Mouse (Mus musculus): Measurements from ENCODE around the gene Zcchc17. TPM values are rescaled to one million over a fixed set of nuclear protein-coding genes. Genes with fewer than 3 reads are reported as not detected.

Gene Zcchc17
- total RNA-seq (2021), result 10 to 100 TPM; 48.9 to 54.2 TPM
- polyA plus RNA-seq (2012; rRNA removed), result 57.2 and 71.3 TPM in 2 replicates
- long read RNA-seq, transcript Zcchc17-202 (8 exons, 2,113 nt), result major isoform, 55 of 71 reads
- long read RNA-seq, partial matches to known transcripts, result 5 of 71 reads
- long read RNA-seq, other reads (novel, unspliced or antisense), result 11 of 71 reads

DNA sequence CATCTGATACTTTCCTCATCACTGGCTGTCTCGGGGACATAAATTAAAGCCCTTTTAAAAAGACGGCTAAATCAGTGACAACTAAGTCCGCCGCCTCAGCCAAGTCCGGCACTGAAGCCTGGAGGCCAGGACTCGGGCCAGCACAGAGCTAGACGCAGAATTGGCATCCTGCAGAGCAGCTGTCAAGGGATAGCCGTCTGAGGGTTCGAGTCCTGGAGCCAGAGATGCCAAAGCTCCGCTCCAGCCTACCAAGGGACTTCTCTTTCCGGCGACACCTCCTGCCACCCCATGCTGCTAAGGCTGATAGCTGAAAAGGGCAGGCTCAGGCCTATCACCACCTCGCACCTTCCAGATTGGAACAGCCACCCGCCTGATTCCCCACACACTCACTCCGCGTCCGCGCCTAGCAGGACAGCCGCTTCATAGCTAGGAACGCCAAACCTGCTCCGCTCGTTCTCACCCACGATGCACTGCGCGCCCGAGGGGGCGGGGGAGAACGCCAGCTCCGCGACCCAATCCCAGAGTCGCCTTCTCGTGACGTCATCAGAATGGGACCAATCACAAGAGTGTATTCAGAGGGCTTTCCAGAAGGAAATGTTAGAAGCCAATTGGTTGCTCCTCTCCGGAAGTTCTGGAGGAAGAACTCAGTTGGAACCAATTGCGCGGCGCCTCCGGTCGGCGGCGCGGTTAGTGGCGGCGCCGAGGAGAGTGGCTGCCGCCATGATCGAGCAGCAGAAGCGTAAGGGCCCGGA is at the start of gene Zcchc17, which contains the start of gene Snrnp40:
TSS of gene Zcchc17 (minus strand) at position 458 of the 752 bp plus-strand sequence.
TSS of gene Snrnp40 (plus strand) at position 647 of the 752 bp plus-strand sequence.
- DNase-seq, result peak; percentile 99

DNA sequence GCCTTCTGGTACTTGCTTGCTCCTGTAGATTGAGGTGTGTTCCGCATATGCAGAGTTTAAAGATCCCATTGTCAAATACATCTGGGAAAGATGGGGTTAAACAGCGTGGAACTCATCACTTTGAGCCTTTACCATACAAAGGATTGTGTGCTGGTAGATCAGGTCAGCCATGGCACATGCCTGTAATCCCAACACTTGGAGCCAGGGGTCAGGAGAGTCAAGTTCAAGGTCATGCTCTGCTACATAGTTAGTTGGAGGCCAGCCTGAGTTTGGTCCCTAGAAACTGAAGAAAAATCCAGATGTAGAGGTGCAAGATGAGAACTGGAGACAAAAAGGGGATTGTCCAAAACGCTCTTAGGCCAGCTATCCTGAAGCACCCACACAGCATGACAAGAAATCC is 31.5 kb upstream of the Zcchc17 start:
- DNase-seq, result no peak

- peak; percentile 18 for DNase-seq
Measured at GRCm38 (mm10) chr4:130389927-130390326, 30.2 kb upstream of the Zcchc17 start.

- DNase-seq, result peak; percentile 72
Measured at GRCm38 (mm10) chr4:130389496-130389895, 29.8 kb upstream of the Zcchc17 start.

DNA sequence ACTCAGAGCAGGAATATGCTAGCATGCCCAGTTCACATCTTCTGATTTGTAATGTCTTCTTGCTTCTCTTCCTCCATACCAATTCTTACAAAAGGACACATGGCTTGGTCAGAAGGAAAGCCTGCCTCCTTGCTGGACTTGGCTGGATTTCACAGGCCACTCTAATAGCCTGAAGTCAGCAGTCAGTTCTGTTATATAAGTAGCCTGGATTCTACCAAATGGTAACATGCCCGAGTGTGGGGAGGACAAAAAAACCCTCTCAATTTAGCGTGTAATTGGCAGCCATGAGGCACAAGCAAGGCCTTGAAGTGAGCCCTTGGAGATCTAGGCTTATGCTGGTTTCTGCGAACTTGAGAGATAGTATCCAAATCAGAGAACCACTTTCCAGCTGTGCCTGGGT is 27.5 kb upstream of the Zcchc17 start:
- DNase-seq, result peak; percentile 11

GRCm38 (mm10) chr4:130380418-130380817 is 20.7 kb upstream of the Zcchc17 start:
- no peak for DNase-seq

- DNase-seq, result no peak
Measured at GRCm38 (mm10) chr4:130379181-130379580, 19.4 kb upstream of the Zcchc17 start.

- no peak for DNase-seq
Measured at GRCm38 (mm10) chr4:130377500-130377899, 17.8 kb upstream of the Zcchc17 start.

GRCm38 (mm10) chr4:130376675-130377074 is 16.9 kb upstream of the Zcchc17 start:
- no peak for DNase-seq

DNA sequence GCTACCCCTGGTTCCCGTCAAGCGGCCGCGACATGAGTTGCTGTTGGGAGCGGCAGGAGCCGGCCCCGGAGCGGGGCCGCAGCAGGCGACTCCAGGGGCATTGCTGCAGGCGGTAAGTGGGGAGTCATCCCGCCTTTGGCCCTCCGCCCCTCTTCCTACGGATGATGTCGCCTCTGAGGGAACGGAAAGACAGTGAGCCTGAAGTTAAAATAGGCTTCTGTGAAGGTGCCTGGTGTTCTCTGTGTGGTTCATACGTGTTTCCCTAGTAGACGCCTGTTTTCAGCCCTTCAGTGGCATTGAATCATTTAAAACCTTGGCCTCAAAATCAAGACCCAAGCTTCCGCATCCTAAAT is 471 bp upstream of the Zcchc17 start:
- no peak for DNase-seq

DNA sequence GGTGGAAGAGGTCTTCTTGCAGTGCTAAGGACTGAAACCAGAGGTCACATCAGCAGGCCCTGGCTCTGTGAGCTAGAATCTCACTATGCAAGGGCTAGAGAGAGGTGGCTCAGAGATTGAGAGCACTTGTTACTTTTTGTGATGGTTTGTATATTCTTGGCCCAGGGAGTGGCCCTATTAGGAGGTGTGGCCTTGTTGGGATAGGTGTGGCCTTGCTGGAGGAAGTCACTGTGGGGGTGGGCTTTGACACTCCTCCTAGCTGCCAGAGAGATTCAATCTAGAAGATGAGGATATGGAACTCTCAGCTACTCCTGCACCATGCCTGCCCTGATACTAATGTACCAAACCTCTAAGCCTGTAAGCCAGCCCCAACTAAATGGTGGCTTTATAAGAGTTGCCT is 1.8 kb downstream of the Zcchc17 start:
- DNase-seq, result no peak

- no peak for DNase-seq
Measured at GRCm38 (mm10) chr4:130352588-130352987, 7.2 kb downstream of the Zcchc17 start.

GRCm38 (mm10) chr4:130350690-130351422 is 8.9 kb downstream of the Zcchc17 start:
- DNase-seq, result no peak

- no peak for DNase-seq
Measured at GRCm38 (mm10) chr4:130349666-130350065, 10.1 kb downstream of the Zcchc17 start.

GRCm38 (mm10) chr4:130341691-130342090 is 18.1 kb downstream of the Zcchc17 start:
- DNase-seq, result peak; percentile 61

- DNase-seq, result no peak
Measured at GRCm38 (mm10) chr4:130335867-130336266, 23.9 kb downstream of the Zcchc17 start.

DNA sequence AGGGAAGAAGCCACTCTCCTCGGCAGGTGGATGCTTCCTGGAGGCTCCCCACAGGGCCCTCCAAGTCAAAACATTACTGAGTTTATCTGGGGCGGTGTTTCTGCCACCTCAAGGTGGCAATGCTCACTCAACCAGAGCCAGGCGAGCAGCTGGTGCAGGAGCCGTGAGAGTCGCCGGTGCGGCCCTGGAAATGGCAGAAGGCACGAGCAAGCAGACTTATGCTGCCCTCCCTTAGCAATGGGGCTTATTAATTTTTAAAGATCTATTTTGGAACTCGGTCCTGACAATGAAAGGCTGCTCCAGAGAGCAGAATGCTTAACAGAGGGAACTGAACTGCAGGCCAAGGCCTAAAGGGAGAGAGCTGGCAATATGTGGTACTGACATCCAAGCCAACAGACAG is 32.4 kb downstream of the Zcchc17 start:
- no peak for DNase-seq

GRCm38 (mm10) chr4:130325446-130325845 is 34.3 kb downstream of the Zcchc17 start:
- DNase-seq, result no peak

GRCm38 (mm10) chr4:130323607-130324006 is 36.1 kb downstream of the Zcchc17 start:
- no peak for DNase-seq

GRCm38 (mm10) chr4:130323165-130323564 is 36.6 kb downstream of the Zcchc17 start:
- DNase-seq, result no peak

GRCm38 (mm10) chr4:130322567-130322966 is 37.2 kb downstream of the Zcchc17 start:
- DNase-seq, result no peak

DNA sequence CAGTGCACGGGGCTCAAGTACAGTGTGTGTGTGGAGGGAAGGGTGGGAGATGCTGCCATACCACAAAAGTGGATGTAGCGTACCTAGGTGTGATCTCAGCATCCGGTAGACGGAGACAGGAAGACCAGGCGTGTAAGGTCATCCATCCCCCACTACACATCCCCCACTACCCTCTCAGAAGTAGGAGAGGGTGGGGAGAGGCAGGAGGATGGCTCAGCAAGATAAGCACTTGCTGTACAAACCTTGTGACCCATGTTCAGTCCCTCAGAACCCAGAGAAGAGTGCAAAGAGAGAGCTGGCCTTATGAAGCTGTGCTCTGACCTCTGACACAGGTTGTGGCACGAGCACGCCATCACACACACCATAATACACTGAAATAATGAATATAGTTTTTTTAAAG is 38.1 kb downstream of the Zcchc17 start:
- DNase-seq, result no peak

- no peak for DNase-seq
Measured at GRCm38 (mm10) chr4:130319564-130319963, 40.2 kb downstream of the Zcchc17 start.
